Mouse (Mus musculus) fat pad, adult 2 months (tissue): ENCODE measurements around the gene Stard3nl.

Experiments
- DNase-seq: peaks from one replicate; pipeline ENCODE4 v3.0.0-alpha.2; 2011; ENCODE audit warnings: low read depth, low spot score; ENCODE audit errors: extremely low read depth

Stard3nl gene

DNA sequence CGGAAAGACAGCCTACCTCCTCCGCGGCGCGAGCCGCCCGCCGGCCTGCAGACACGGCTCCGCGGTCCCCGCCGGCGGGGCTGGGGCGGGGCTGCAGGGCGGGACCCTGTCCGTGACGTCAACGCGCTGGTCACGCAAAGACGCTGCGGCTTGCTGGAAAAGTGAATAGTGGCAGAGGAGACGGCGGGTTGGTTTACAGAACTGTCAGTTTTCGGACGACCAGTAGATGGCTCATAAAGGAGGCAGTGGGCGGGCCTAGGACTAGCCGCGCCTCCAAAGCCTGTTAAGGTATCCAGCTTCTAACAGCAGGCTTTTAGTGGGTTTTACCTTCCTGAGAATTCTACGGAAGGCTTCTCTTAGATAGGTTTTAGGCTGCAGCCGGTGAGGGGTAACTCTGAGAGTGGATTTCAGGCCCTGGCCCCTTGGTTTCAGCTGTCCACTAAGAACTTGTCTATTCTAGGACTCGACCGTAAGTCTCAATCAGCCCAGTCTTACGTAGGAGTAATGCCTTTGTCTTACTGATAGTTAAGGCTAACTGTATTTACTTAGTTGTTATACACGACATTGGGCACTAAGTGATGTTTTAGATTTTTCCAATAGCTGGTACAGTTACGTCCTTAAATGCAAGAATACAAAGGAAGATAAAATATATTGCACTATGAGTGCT is at the start of gene Stard3nl:
Gene Stard3nl, minus strand, starts transcription at position 108 of the 667 bp plus-strand sequence.
- peak; percentile 82 for DNase-seq

DNA sequence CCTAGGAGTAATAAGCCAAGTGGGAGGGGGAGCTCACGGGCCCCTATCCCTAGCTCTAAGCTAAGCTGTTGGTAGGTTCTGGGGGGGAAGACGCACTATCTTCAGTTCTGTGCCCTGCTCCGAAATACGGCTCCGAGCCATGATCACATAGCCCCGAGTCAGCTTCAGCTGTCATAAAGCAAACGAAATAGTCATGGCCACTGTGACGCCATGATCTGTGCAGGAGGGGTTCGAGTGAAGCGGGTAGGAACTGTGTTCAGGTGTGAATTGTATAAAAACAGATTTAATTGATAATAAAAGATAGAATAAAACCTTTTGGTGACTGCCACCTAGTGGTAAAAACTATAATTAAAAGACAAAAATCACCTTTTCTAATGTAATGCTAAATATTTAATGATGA is 42.4 kb upstream of the Stard3nl start:
- no peak for DNase-seq

DNA sequence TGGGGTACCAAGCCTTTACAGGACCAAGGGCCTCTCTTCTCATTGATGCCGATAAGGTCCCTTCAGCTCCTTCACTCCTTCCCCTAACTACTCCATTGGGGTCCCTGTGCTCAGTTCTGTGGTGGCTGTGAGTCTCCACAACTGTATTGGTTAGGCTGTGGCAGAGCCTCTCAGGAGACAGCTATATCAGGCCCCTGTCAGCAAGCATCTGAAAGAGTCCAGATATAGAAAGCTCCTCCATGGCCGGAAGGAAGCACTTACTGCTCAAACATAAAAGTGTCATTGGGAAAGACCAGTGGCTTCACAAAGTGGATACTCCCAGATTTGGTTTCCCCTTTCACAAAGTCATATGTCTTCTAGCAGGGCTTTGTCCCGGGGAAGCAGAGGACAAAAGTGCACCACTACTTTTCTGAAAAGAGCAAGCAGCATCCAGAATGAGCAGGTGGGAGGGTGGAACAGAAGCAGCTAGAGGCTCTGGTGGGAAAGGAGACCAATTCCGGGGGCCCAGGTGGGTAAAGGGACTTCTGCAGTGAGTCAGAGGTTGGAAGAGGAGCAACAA is 34.3 kb upstream of the Stard3nl start:
- no peak for DNase-seq

DNA sequence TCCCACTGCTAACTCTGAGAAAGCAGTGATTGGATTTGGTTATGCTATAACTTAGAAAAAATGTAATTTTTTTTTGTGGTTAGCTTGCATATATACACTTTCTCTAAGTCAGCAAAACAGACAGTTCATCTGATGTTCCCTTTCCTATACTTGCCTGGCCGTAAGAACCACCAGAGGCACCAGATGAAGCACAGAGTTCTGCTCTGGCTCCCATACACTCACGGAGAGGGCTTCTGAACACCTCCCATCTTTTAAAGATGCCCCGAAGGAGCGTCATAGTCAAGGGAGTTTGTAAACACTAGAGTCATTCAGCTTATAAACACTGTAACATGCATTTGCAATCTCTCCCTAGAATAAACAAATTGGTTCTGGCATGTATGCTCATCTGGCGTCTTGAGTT is 32.5 kb upstream of the Stard3nl start:
- no peak for DNase-seq

DNA sequence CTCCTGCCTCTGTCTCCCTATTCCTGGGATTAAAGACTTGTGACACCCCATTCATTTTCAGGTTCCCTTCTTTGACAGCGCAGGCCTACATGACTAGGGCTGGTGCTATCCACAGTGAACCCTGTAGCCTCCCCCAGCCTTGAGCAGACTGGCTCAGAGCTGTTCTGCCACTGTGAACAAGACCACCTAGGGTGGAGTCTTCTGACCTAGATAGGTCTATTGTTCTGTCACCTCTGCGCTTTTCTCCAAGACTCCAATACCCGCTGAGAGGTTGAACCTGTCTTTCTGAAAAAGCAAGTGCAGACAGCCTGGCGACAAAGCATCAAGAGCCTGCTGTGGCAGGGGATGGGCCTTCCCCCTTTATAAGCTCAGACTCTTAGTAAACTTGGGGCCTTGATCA is 29.0 kb upstream of the Stard3nl start:
- DNase-seq = no peak

DNA sequence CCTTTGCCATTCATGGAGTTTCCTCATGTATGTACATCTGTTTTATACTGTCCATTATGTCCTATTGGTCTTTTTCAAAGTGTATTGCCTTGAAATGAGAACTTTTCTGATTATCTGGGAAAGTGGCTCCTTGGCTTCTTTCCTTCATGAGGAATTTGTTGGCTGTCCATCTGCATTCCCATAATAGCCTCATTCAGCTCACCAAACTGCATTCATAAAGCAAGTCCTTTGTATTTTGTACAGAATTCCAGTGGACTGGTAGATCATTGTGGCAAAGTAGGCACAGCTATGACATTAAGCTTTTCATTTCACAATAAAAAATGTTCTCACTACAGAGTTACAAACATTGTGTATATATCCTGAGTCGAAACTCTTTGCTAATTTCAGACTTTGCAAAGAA is 26.9 kb upstream of the Stard3nl start:
- no peak for DNase-seq

DNA sequence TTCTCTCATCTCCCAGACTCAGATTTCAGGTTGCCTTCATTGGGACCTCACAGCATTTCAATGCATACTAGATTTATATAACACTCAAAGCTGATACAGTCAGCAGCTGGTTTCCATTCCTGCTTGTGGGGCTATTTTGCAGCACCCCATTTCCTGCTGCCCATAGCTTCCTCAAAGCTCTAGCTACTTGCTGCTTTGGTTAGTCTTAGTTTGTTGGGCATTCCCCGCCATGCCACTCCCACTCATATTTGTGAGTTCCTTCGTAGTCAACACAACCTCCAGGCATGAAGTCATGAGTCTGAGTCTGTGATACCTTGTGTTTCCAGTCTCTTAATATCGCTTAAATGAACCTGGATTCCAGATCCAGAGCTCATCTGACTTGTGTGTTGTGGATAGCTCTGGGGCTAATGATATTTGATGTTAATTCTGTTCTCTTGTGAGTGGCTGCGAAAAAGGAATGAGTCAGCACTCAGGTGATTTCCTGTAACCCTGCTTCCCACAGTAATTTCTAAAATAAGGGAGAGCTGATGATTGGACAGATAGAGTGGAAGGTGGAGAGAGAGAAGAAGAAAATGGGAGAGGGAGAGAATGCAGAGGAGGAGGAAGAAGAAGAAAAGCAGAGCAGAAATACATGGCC is 22.4 kb upstream of the Stard3nl start:
- no peak for DNase-seq

DNA sequence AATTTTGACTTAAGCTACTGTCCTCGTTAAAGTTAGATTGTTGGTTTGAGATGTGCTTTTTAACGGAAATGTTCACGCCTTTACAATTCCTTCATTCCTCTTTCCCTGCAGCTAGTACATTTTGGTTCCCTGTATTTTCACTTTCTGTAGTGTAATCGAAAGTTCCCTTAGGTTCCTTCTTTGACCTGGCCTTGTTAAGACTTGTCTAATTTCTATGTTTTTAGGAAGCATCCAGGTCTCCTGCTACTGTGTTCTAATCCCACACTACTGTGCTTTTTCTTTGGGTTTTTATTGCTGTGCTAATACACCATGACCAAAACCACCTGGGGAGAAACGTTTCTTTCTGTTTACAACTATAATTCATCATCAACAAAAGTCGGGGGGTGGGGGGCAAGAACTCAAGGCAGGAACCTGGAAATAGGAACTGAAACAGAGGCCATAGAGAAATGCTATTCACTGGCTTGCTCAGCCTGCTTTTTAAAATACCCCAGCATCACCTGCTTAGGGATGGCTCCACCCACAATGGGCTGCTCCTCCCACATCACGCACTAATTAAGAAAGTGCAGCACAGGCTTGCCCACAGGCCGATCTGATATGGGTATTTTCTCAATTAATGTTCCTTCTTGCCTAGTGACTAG is 20.4 kb upstream of the Stard3nl start:
- no peak for DNase-seq

DNA sequence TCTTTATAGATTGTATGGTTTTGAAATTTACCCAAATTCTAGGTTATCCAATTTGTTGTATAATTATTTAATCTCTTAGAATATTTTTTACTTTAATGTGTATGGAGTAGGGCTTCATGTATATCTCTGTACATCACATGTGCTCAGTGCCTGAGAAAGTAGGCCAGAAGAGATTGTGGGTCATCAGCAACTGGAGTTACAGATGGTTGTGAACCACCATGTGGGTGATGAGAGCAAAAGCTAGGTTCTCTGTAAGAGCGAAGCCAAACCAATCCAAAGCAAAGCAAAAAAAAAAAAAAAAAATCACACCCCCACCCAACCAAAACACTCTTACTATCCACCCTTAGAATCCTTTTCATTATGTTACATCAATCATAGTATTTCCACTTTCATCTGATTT is 19.7 kb upstream of the Stard3nl start:
- DNase-seq = no peak

DNA sequence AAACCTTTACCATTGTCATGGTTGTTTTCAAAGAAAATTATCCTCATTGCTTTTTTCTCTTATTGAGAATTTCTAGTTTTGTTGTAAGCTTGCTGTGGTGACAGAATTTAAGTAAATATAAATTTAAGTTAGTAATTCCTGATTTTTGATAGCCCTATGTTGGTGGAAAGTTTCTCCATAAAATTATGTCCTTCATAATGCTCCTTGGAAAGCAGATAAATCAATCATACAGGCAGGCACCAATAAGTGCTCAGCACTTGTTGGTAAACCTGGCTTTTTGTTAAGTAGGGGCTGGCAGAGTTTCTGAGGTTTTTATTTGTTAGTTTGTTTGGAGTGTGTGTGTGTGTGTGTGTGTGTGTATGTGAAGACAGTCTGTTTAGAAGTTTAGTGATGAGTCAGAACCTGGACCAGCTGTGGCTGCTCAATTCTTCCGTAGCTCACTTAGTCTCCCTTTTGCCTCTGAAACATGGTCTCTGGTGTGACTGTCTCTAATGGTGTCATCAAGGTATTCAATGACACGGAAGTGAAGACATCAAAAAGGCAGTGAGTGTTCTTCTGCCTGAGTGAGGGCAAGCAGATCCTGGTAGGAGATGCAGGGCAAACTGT is 16.8 kb upstream of the Stard3nl start:
- DNase-seq = no peak

DNA sequence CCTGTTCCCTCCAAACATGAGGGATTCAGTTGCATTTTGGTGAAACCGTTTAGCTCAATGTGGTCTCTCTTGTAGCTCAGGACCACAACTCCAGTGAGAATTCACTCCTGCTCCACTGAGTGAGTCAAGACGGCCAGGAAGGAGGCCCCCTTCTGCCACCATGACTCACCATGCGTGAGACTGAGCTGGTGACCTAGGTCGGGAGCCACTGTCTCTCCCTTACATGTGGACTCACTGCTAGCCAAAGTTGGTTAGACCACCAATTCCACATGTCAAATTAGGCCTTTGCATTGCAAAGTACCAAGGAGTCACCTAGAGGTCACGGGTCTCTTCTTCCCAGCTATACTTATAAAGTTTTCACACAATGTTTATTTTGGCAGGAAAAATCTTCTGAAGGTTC is 16.3 kb upstream of the Stard3nl start:
- no peak for DNase-seq

DNA sequence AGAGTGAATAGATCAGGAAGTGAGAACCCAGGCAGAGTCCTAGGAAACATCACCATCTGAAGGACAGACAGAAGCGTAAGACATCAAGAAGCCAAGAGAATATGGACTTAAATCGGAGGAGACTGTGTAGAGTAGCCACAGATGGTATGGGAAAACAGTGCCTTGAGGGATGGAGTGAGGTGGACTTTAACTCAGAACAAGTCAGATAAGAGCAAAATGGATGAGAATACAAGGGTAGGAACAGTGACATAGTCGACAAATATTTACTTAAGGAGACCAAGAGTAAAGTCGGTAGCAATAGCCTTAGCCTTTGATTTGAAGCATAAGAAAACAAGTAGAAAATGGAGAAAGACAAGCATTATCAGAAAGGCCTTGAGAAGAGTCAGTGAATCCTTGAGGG is 15.1 kb upstream of the Stard3nl start:
- no peak for DNase-seq

DNA sequence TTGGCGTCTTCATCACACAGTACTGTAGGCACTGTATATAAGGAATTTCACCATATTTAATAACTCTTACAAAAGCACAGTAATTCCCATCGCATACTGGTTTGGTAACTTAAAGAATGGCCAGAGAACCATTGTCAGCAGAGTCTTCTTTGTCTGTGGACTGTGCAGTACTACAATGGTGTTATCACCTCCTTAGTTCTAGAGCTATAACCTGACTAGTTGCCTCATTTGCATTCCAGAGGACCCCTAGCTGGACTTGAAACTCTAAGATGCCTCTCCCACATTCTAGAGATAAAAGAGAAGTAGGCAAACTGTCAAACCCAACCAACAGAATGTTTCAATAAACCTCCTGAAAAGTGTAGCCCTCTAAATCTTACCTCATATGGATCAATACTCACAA is 12.4 kb upstream of the Stard3nl start:
- no peak for DNase-seq

DNA sequence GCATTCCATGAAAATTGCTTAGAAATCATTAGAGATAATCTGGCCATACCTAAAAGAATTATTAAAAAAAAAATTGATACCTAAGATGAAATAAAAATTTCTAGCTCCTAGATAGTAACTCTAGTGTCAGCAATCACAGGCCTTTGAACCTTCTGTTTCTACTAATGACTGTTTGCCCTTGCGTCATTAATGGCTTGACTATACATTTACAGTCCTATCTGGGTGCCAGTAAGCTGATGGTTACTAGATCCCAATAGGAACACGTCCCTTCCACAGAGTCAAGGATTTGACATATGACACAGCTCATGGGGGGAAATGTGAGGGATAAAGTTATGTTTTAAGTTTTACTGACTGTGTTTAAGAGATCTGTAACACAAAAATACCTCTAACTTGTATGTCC is 9.0 kb upstream of the Stard3nl start:
- no peak for DNase-seq

DNA sequence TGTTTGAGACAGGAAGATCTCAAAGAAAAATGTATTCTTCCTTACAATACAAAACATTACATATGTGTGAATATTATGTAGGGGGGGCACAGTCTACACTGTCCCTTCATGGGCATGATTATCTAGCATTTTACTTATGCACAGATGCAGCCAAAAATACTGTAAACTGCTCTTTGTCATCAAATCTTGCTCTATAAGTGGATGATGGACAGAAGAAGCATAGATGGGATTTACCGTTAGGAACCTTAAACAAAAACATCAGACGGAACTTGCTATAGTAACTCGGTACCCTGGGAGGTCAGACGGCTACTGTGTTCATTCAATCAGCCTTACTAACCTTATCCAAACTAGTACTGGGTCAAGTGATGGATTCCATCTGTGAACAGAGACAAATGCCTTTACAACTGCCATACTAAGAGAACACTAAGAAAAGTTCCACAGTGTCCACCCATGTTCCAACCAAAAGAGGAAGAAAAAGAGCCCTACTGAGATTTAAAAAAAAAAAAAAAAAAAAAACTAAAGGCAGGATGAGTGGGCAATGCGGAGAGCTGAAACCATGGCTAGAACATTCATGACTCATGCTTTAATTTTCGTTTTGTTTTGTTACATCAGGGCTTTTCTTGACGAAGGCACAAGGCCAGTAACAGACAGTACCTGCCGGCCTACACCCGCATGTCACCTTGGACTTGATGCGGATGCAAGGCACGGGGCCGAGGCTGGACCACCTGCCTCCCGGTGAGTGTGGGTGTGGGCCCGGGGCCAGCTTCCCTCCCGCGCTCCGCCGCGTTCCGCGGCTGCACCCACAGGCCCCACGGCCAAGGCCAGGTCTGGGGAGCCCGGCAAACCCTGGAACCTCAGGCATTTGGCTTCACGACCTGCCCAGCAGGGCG is 552 bp downstream of the Stard3nl start:
- DNase-seq = no peak

DNA sequence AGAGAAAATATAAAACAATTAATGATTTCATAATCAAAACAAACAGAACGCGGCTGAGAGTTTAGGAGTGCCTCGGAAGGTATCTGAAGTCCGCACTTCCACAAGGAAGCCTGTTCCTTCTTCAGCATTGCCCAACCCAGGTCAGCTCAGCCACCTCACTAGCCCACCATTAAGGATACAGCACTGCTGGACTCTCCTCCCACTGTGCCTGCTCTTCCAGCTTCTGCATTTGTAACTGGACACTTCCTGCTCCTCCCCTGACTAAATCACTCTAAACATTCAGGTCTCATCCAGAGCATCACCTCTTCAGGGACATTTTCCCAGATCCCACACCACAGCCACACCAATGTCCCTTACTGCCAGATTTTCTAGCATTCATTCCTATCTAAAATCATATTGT is 1.4 kb downstream of the Stard3nl start:
- no peak for DNase-seq

DNA sequence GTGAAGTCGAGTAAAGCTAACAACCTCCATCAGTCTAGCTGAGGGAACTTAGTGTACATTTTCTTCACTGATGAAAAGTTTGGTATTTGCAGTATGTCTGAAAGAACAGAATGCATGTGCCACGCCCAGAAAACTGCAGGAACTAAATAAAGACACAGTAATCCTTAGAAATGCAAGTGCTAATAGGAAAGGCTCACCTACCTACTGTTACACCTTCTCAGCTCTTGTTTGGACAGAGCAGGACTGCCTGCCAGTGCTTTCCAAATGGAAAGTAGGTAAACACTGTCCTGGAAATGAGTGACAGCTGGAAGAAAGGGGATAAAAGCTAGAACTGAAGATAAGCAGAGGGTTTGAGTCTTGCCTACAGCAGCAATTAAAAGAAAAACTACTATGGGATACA is 1.9 kb downstream of the Stard3nl start:
- no peak for DNase-seq

DNA sequence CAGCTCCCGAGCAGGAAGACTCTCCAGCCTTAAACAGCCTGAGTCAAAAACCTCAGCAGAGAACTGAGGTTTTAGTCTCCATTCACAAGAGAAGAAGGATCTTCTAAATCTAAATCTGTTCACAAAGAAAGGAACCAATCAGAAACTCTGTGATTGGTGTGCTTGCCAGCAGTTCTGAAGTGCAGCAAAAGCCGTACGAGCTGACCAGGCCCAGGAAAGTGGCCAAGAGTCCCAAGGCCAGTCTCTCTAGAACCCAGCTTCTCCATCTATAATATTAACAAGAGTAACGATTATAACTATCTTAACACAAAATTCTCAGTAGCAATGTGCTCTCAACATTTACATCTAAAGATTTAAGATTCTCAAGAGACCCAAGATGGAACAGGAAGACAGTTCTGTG is 4.0 kb downstream of the Stard3nl start:
- DNase-seq = no peak

DNA sequence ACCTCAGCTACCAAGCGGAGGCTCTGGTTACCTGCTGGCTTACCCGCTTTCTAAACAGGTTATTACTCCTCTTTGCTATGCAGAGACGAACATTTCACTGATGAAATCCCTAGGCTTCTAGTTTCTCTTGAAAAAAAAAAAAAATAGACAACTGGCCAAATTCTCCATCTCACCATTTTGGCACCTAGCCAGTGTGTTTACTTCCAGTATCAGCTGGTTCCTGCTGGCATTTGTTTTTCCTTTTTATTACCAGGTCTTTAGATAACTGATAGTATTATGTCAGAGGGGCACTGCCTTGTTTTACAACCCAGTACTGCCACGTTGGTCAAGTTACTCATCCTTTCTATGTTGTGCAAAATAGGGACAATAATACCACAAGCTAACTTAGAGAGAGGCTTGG is 5.3 kb downstream of the Stard3nl start:
- DNase-seq = no peak

DNA sequence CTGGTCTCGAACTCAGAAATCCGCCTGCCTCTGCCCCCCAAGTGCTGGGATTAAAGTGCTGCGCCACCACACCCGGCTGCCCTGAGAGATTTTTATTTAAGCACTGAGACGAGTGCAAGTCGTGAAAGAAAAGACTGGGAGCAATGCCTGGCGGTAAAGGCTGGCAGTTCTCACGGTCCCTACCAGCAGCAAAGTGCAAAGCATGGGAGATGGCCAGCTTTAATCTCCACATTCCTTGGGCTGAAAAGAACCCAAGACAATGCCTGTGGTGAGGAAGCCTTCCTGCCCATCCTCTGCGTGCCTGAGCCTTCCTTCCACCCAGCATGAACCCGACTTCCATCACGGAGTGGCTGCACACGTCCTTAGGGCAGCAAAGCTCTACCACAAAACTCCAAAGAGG is 5.7 kb downstream of the Stard3nl start:
- DNase-seq = no peak

DNA sequence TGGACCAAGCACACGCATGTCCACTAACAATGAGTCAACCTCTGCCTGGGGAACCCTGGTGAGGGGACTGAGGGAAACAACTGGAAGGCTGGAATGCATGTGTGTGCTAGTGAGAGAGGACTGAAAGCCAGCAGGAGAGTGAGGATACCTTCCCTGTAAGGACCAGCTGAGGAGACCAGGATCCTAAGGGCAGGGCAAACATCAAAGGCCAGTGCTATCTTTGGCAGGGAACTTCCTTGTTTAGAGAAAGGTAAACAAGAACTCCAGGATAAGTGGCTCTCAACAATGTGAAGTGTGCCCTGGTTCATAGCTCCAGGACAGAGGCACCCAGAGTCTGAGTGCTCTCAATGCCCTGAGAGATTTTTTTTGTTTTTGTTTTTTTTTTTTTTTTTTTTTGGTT is 6.2 kb downstream of the Stard3nl start:
- DNase-seq = no peak
